Mouse (Mus musculus) heart, postnatal 0 days (tissue): ENCODE measurements at regions not wholly inside any gene's neighbourhood (a gene's known extent, or its start where the extent isn't known, plus 50 kb on each side); places are given as distances from the start of the nearest gene placed in this dataset.

ENCODE experiments used
- ATAC-seq: fragments of 200-750 bp; cut with Nextera tagmentation; 2 replicates; pipeline ENCODE4 v1.8.0; 2017; ENCODE audit warnings: low read depth, moderate number of reproducible peaks, moderate library complexity; ENCODE audit not compliant: insufficient read depth
- DNase-seq: peaks from one replicate; pipeline ENCODE4 v3.0.0-alpha.2; 2016; ENCODE audit warnings: low spot score
- H3K27ac ChIP-seq: fragments of 300-500 bp; sonication (generic); 2 replicates; pipeline ENCODE4 v1.5.1; 2014; ENCODE audit warnings: low read depth, mild to moderate bottlenecking
- H3K27me3 ChIP-seq: fragments of 300-500 bp; sonication (generic); 2 replicates; pipeline ENCODE4 v1.6.1; 2014; ENCODE audit warnings: low read length, mixed read lengths; ENCODE audit not compliant: control insufficient read depth, insufficient read depth
- H3K36me3 ChIP-seq: fragments of 300-500 bp; sonication (generic); replicated peaks from 2 replicates; pipeline ENCODE4 v1.6.1; 2014; ENCODE audit warnings: low read length, mixed read lengths; ENCODE audit not compliant: control insufficient read depth, insufficient read depth
- H3K4me1 ChIP-seq: fragments of 300-500 bp; sonication (generic); 2 replicates; pipeline ENCODE4 v1.6.1; 2014; ENCODE audit warnings: antibody characterized with exemption; ENCODE audit not compliant: control insufficient read depth, insufficient read depth
- H3K4me2 ChIP-seq: fragments of 300-500 bp; sonication (generic); 2 replicates; pipeline ENCODE4 v1.6.1; 2014; ENCODE audit warnings: low read depth, mild to moderate bottlenecking, low read length, moderate library complexity
- H3K4me3 ChIP-seq: fragments of 300-500 bp; sonication (generic); 2 replicates; pipeline ENCODE4 v1.5.1; 2014; ENCODE audit warnings: low read depth, low read length
- H3K9ac ChIP-seq: fragments of 300-500 bp; sonication (generic); replicated peaks from 2 replicates; pipeline ENCODE4 v1.6.1; 2014; ENCODE audit warnings: low read depth, low read length, mixed read lengths
- H3K9me3 ChIP-seq: fragments of 300-500 bp; sonication (generic); replicated peaks from 2 replicates; pipeline ENCODE4 v1.6.1; 2016; ENCODE audit warnings: low read length; ENCODE audit not compliant: control insufficient read depth
- CTCF ChIP-seq: IDR thresholded peaks from 2 replicates; pipeline ENCODE4 v1.5.1; 2016; ENCODE audit warnings: antibody characterized with exemption, control low read depth, low read depth
- EP300 ChIP-seq: IDR thresholded peaks from 2 replicates; pipeline ENCODE4 v1.6.1; 2016; ENCODE audit warnings: antibody characterized with exemption, low read depth
- WGBS: fragments of 180-500 bp; shearing (Covaris S2); extraction: QIAGEN DNeasy Blood & Tissue Kit; methylation state at CpG from one replicate; pipeline ENCODE4 v1.1.7; 2014; 5-methylcytosine and 5-hydroxymethylcytosine counted together

DNA sequence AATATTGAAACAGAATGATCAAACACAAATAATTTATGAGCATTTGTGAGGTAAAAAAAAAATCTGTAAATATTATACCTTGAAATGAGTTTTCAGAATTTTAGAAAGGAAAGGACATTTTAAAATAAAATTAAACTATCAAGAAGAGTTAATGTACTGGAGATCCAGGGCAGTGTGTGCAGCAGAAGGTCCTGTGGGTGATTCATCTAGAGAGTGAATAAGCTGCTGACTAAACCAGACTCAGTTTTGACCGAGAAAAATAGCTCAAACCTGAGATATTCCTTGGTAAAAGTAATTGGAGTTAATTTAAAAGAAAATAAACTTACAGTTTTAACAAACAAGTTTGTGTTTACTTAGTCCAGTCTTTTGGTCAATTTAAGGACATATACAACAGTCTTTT, 1118.6 kb upstream of the Celf2 start:
- WGBS, result 50% methylated on average over 1 of the region's 1 CpGs

DNA sequence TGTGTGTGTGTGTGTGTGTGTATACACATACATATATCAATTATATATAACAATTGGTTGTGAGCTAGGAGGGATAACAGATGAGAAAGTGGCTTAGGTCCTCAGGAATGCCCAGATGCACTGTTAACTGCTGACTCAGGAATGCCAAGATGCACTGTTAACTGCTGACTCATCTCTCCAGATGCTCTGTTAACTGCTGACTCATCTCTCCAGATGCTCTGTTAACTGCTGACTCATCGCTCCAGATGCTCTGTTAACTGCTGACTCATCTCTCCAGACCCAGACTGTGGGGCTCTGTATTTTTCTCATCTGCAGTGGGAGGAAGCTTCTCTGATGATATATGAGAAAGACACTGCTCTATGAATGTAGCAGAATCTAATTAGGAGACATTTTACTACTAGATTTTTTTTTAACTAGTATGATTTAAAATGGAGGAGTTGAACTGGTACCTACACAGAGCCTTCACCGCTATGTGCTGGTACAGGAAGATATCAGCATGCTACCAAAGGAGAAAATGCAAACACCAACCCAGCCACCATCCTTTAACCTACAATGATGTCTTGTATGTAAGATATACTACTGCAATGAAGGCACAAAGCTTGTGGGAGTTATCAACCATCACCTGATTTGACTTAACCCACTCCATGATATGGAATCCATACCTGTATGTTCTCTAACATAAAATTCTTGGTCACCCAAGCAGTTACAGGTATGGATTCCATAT, 1119.3 kb upstream of the Celf2 start:
- no peaks in the 10 kb centered on the region for H3K36me3 ChIP-seq

More for the DNA sequence above, 1118.6 kb upstream of the Celf2 start:
- H3K4me3 ChIP-seq, result no peak overlapping the region
- no peaks in the 10 kb centered on the region for H3K27me3 ChIP-seq
- no peak for TF ChIP-seq CTCF
- TF ChIP-seq EP300, result no peak
- no peaks in the 10 kb centered on the region for H3K36me3 ChIP-seq
- no peak overlapping the region for H3K9ac ChIP-seq
- ATAC-seq (no peak), DNase-seq (no peak)
- no peak overlapping the region for H3K4me2 ChIP-seq
- H3K4me1 ChIP-seq, result no peaks in the 10 kb centered on the region
- H3K27ac ChIP-seq, result no peak overlapping the region
- no peaks in the 10 kb centered on the region for H3K9me3 ChIP-seq

DNA sequence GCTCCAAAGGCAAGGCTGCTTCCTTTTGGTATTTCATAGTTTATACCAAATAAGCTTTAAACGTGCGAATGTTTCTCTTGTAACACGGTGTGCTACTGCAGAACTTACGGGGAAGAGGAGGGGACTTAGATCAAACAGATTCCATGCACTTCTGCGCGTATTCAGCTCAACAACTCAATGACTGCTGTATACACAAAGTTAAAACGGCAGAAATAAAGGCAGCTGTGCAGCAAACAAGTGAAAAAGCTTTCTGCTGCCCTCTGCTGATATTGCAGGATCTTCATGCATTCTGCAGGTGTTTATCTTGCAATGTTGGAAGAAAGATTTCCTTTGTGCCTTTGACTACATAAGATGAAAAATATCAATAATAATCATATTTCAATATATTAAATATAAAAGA, 1128.7 kb upstream of the Celf2 start:
- peak; percentile 18; the same call in 1 of the 2 replicates for TF ChIP-seq CTCF
- no peak for TF ChIP-seq EP300
- H3K9ac ChIP-seq, result no peak overlapping the region
- H3K4me2 ChIP-seq, result no peak overlapping the region
- DNase-seq (no peak), ATAC-seq (no peak)
- no peaks in the 10 kb centered on the region for H3K36me3 ChIP-seq
- no peaks in the 10 kb centered on the region for H3K4me1 ChIP-seq
- no peak overlapping the region for H3K27ac ChIP-seq
- no peaks in the 10 kb centered on the region for H3K27me3 ChIP-seq
- no peaks in the 10 kb centered on the region for H3K9me3 ChIP-seq
- WGBS, result 52% methylated on average over 7 of the region's 7 CpGs
- H3K4me3 ChIP-seq, result no peak overlapping the region

More for the DNA sequence above, 1119.3 kb upstream of the Celf2 start:
- no peak overlapping the region for H3K4me2 ChIP-seq
- ATAC-seq (no peak), DNase-seq (no peak)
- TF ChIP-seq EP300 (no peak), CTCF (no peak)
- no peak overlapping the region for H3K27ac ChIP-seq
- no peaks in the 10 kb centered on the region for H3K9me3 ChIP-seq
- H3K4me1 ChIP-seq, result no peaks in the 10 kb centered on the region
- no peak overlapping the region for H3K4me3 ChIP-seq
- H3K9ac ChIP-seq, result no peak overlapping the region
- no peaks in the 10 kb centered on the region for H3K27me3 ChIP-seq
- 74% methylated on average over 2 of the region's 2 CpGs for WGBS

DNA sequence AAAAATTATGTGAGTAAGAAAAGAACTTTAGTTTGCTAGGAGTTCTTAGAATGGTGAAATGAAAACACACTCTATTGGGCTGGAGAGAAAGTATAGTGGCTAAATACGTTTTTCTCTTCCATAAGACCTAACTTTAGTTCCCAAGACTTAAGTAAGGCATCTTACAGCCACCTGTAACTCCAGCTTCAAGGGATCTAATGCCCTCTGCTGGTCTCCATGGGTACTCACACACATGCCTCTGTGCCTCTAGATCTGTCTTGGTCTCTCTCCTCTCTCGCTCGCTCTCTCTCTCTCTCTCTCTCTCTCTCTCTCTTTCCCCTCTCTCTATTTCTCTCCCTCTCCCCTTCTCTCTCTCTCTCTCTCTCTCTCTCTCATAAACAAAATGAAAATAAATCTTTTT, 1129.9 kb upstream of the Celf2 start:
- ATAC-seq (no peak), DNase-seq (peak; percentile 15)
- H3K36me3 ChIP-seq, result no peaks in the 10 kb centered on the region
- WGBS, result 42% methylated on average over 3 of the region's 3 CpGs
- H3K4me3 ChIP-seq, result no peak overlapping the region
- H3K27me3 ChIP-seq, result no peaks in the 10 kb centered on the region
- H3K9ac ChIP-seq, result no peak overlapping the region
- no peak overlapping the region for H3K4me2 ChIP-seq
- no peaks in the 10 kb centered on the region for H3K9me3 ChIP-seq
- TF ChIP-seq CTCF (peak; percentile 54), EP300 (no peak)
- no peaks in the 10 kb centered on the region for H3K4me1 ChIP-seq
- H3K27ac ChIP-seq, result no peak overlapping the region

DNA sequence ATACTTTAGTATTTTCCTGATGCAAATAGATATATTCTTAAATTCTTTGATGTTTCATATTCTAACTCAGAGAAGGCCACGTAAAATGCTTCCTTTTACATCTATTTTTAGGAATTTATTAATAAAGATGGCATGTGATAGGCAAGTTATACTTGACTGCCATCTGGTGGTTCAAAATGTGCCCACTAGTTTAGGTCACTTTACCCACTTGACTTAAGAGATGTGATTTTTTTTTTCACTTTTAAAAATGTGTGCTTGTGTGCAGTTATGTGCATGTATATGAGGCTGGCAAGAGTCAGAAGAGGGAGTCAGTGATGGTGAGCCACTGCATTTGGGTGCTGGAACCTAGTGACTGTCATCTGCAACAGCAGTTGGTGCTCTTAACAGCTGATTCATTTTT, 1136.1 kb upstream of the Celf2 start:
- WGBS, result 11% methylated on average over 1 of the region's 1 CpGs
- H3K27me3 ChIP-seq, result no peaks in the 10 kb centered on the region
- H3K4me1 ChIP-seq, result no peaks in the 10 kb centered on the region
- ATAC-seq, result no peak
- no peak overlapping the region for H3K9ac ChIP-seq
- H3K4me3 ChIP-seq, result no peak overlapping the region
- H3K4me2 ChIP-seq, result no peak overlapping the region
- no peak overlapping the region for H3K27ac ChIP-seq
- H3K36me3 ChIP-seq, result no peaks in the 10 kb centered on the region
- DNase-seq, result peak; percentile 16
- H3K9me3 ChIP-seq, result no peaks in the 10 kb centered on the region
- TF ChIP-seq CTCF (peak; percentile 56), EP300 (no peak)

DNA sequence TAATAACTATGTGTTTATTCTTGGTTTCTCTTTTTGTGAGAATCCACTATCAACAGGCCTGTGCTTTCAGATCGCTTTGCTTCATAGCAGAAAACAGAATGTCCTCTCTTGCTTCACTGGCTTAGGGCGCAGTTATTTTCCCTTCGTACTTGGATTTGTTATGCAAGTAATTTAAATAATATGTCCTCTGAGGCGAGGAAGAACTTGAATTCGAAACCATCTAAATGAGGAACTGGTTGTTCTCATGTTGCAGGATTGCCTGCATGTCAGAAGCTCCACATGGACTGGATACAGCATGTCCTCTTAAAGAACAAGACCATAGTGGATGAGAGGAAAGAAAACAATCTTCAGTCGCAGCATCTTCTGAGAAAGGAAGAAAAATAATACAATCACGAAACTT, 1151.2 kb upstream of the Celf2 start:
- TF ChIP-seq CTCF, result no peak
- no peak for TF ChIP-seq EP300
- 75% methylated on average over 7 of the region's 7 CpGs for WGBS

More for the DNA sequence above, 1151.2 kb upstream of the Celf2 start:
- H3K27ac ChIP-seq, result no peak overlapping the region
- no peaks in the 10 kb centered on the region for H3K27me3 ChIP-seq
- H3K4me1 ChIP-seq, result no peaks in the 10 kb centered on the region
- ATAC-seq, result no peak
- DNase-seq, result no peak
- H3K9me3 ChIP-seq, result no peaks in the 10 kb centered on the region
- no peak overlapping the region for H3K4me3 ChIP-seq
- no peak overlapping the region for H3K9ac ChIP-seq
- no peak overlapping the region for H3K4me2 ChIP-seq
- no peaks in the 10 kb centered on the region for H3K36me3 ChIP-seq
